Mouse (Mus musculus) G1E (cell line): Measurements from ENCODE around the gene Slc26a9. TPM values are rescaled to one million over a fixed set of nuclear protein-coding genes. Genes with fewer than 3 reads are reported as not detected.

ENCODE experiments used
- ATAC-seq: 2 replicates; pipeline ENCODE4 v1.8.0; 2016; ENCODE audit warnings: mild to moderate bottlenecking; ENCODE audit not compliant: insufficient number of reproducible peaks, poor library complexity, low FRiP score, severe bottlenecking; ENCODE audit errors: extremely low read depth
- DNase-seq: peaks from one replicate; pipeline ENCODE4 v3.0.0; 2012; ENCODE audit warnings: low spot score
- H3K27me3 ChIP-seq: 2 replicates; pipeline ENCODE4 v1.6.1; 2012; ENCODE audit warnings: mild to moderate bottlenecking, low read length, inconsistent platforms; ENCODE audit not compliant: insufficient read depth
- H3K36me3 ChIP-seq: replicated peaks from 2 replicates; pipeline ENCODE3; 2012; ENCODE audit warnings: mild to moderate bottlenecking, inconsistent platforms
- H3K4me1 ChIP-seq: 2 replicates; pipeline ENCODE4 v1.6.1; 2012; ENCODE audit warnings: low read depth, low read length, inconsistent platforms, mixed read lengths; ENCODE audit not compliant: insufficient read depth
- H3K4me3 ChIP-seq: 2 replicates; pipeline ENCODE4 v1.5.1; 2012; ENCODE audit warnings: low read depth, mild to moderate bottlenecking, inconsistent platforms, low read length, moderate library complexity, mixed read lengths
- H3K9me3 ChIP-seq: replicated peaks from 2 replicates; pipeline ENCODE4 v1.6.1; 2012; ENCODE audit warnings: inconsistent platforms
- CTCF ChIP-seq: IDR thresholded peaks from 2 replicates; pipeline ENCODE4 v1.5.1; 2012; ENCODE audit warnings: low read depth, low read length, inconsistent platforms, mixed read lengths
- GATA1 ChIP-seq: IDR thresholded peaks from 2 replicates; pipeline ENCODE4 v1.6.1; 2012; ENCODE audit warnings: borderline replicate concordance, low read length, inconsistent platforms, mixed read lengths
- GATA2 ChIP-seq: IDR thresholded peaks from 2 replicates; pipeline ENCODE4 v1.6.1; 2012; ENCODE audit warnings: low read depth, low read length, inconsistent platforms, borderline replicate concordance
- POLR2AphosphoS5 ChIP-seq: IDR thresholded peaks from 2 replicates; pipeline ENCODE4 v1.6.1; 2012; ENCODE audit warnings: low read depth, low read length, inconsistent platforms; ENCODE audit not compliant: insufficient replicate concordance
- TAL1 ChIP-seq: conservative IDR thresholded peaks from 2 replicates; pipeline ENCODE4 v1.6.1; 2012; ENCODE audit warnings: low read depth, low read length, inconsistent platforms, mixed read lengths
- polyA plus RNA-seq: library from polyadenylated mRNA; stranded (reverse); fragments of >175 nt; gene quantifications from 2 replicates; pipeline ENCODE4 v1.2.3, GENCODE M21; 2012
- total RNA-seq, 2 experiments: library from RNA; stranded (forward) in 1 of 2; stranded (reverse) in 1 of 2; fragments of 200-1000 nt in 1 of 2; fragments of >200 nt in 1 of 2; fragmentation: Nextera tagmentation in 1 of 2; gene quantifications; 2 replicates each; pipeline ENCODE4 v1.2.3; 2014 to 2017

The Slc26a9 gene
- total and polyA plus RNA-seq, 3 experiments = 0.17 to 1.9 (median 0.98) TPM

DNA sequence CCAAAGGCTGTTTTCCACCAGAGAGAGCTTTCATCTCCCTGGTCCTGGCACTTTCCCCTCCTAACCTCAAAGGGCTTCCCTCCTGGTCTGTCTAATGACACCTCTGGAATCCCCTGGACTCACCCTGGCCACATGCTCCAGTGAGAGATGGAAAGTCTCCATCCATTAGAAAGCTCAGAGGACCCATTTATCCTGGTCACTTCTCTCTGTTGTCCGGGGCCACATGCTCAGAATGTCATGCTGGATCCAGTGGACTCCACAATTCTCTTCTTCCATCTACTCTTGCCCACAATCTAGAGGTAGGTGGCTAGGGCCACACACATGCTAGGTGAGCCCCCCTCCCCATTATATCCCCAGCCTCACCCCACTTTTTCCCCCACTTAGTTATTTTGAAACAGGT, 65.2 kb downstream of the Slc26a9 start:
- DNase-seq (no peak), ATAC-seq (no peak)
- no peak overlapping the region for H3K4me3 ChIP-seq
- H3K4me1 ChIP-seq = no peaks in the 10 kb centered on the region
- H3K27me3 ChIP-seq = peaks cover 39% of the 10 kb centered on the region
- TF ChIP-seq CTCF (no peak), GATA2 (no peak), GATA1 (no peak), TAL1 (no peak), POLR2AphosphoS5 (no peak)
- H3K36me3 ChIP-seq = no peaks in the 10 kb centered on the region
- no peaks in the 10 kb centered on the region for H3K9me3 ChIP-seq

- no peak overlapping the region for H3K4me3 ChIP-seq
- H3K4me1 ChIP-seq = no peaks in the 10 kb centered on the region
- no peaks in the 10 kb centered on the region for H3K36me3 ChIP-seq
- DNase-seq (no peak), ATAC-seq (no peak)
- H3K27me3 ChIP-seq = peaks cover 35% of the 10 kb centered on the region
- H3K9me3 ChIP-seq = no peaks in the 10 kb centered on the region
- TF ChIP-seq GATA2 = no peak
- no peak for TF ChIP-seq TAL1
- TF ChIP-seq GATA1 = no peak
- TF ChIP-seq CTCF = no peak
- no peak for TF ChIP-seq POLR2AphosphoS5
These were observed 65.8 kb downstream of the Slc26a9 start for GRCm38 (mm10) chr1:131809651-131810050.

- H3K9me3 ChIP-seq = no peaks in the 10 kb centered on the region
- H3K36me3 ChIP-seq = no peaks in the 10 kb centered on the region
- no peak for ATAC-seq
- H3K27me3 ChIP-seq = peaks cover 35% of the 10 kb centered on the region
- TF ChIP-seq GATA1 = no peak
- no peak for TF ChIP-seq POLR2AphosphoS5
- TF ChIP-seq CTCF = no peak
- no peak for TF ChIP-seq GATA2
- TF ChIP-seq TAL1 = no peak
- DNase-seq = no peak
- no peak overlapping the region for H3K4me3 ChIP-seq
- no peaks in the 10 kb centered on the region for H3K4me1 ChIP-seq
These were observed 67.6 kb downstream of the Slc26a9 start for GRCm38 (mm10) chr1:131811393-131811792.

DNA sequence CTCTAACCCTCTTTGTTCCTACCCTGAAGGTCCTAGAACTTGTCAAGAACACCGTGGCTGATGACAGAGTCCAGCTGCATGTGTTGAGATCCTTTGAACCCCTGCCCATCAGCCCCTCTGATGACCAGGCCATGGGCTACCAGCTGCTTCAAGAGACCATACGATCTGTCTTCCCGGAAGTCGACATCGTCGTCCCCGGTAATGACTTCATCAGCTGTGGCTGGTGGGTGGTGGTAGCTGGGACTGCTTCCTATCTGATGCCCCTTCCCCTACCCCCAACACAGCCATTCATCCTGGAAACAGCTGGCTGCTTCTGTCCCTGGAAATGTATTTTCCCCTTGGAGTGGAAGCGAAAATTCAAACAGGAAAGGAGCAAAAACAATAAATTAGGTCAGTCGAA, 68.2 kb downstream of the Slc26a9 start:
- no peak overlapping the region for H3K4me3 ChIP-seq
- H3K36me3 ChIP-seq = no peaks in the 10 kb centered on the region
- DNase-seq (no peak), ATAC-seq (no peak)
- H3K9me3 ChIP-seq = no peaks in the 10 kb centered on the region
- H3K27me3 ChIP-seq = peaks cover 41% of the 10 kb centered on the region
- TF ChIP-seq CTCF (no peak), POLR2AphosphoS5 (no peak), GATA2 (no peak), TAL1 (no peak), GATA1 (no peak)
- no peaks in the 10 kb centered on the region for H3K4me1 ChIP-seq

GRCm38 (mm10) chr1:131812631-131813295, 68.9 kb downstream of the Slc26a9 start:
- DNase-seq (no peak), ATAC-seq (no peak)
- H3K27me3 ChIP-seq = peaks cover 45% of the 10 kb centered on the region
- no peaks in the 10 kb centered on the region for H3K9me3 ChIP-seq
- no peaks in the 10 kb centered on the region for H3K36me3 ChIP-seq
- no peaks in the 10 kb centered on the region for H3K4me1 ChIP-seq
- TF ChIP-seq TAL1 = no peak
- TF ChIP-seq CTCF = no peak
- TF ChIP-seq GATA1 = no peak
- H3K4me3 ChIP-seq = no peak overlapping the region

DNA sequence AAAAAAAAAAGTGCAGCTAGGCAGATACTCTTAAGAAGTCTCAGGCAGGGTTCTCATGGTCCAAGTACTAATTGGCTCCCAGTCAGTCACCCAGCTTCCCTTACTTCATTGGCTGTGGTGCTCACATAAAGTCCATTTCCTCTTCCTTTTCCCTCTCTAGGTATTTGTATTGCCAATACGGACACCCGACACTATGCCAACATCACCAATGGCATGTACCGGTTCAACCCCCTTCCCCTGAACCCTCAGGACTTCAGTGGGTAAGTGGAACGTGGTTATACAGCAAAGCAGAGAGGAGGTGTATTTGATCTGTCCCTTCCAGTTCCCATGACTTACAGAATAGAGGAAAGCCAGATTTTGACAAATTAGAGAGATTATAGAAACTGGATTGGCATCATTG, 69.9 kb downstream of the Slc26a9 start:
- H3K4me1 ChIP-seq = no peaks in the 10 kb centered on the region
- no peaks in the 10 kb centered on the region for H3K9me3 ChIP-seq
- DNase-seq (no peak), ATAC-seq (no peak)
- H3K36me3 ChIP-seq = no peaks in the 10 kb centered on the region
- no peak overlapping the region for H3K4me3 ChIP-seq
- peaks cover 51% of the 10 kb centered on the region for H3K27me3 ChIP-seq
- TF ChIP-seq CTCF (no peak), POLR2AphosphoS5 (no peak), TAL1 (no peak), GATA2 (no peak), GATA1 (no peak)

GRCm38 (mm10) chr1:131814191-131814590, 70.4 kb downstream of the Slc26a9 start:
- TF ChIP-seq TAL1 (no peak), CTCF (no peak), GATA2 (no peak), POLR2AphosphoS5 (no peak), GATA1 (no peak)
- Histone ChIP-seq H3K36me3 (no peaks in the 10 kb centered on the region), H3K27me3 (peaks cover 56% of the 10 kb centered on the region), H3K4me3 (no peak overlapping the region), H3K9me3 (no peaks in the 10 kb centered on the region), H3K4me1 (no peaks in the 10 kb centered on the region)
- no peak for ATAC-seq
- no peak for DNase-seq
